Mouse (Mus musculus): Measurements from ENCODE around the gene Lpo.
A peak's percentile ranks its signal among the peaks of the same experiment; 100 is the strongest.
"Not testable (repeated sequence)": the region's sequence is repeated elsewhere in the genome, so short reads cannot be mapped to it uniquely, and the experiment has no call there.

Lpo gene

GRCm38 (mm10) chr11:87828239-87828900, at the start of gene Lpo:
Lpo (minus strand) TSS chr11:87828289.
- DNase-seq (ENCODE audit: low read depth, low spot score), result no peak

- DNase-seq (ENCODE audit: low read depth, low spot score), result no peak
These were observed 47.3 kb upstream of the Lpo start, which contains the start of gene Epx for GRCm38 (mm10) chr11:87875436-87875835. Epx (minus strand) TSS chr11:87875536.

- no peak for DNase-seq (ENCODE audit: low read depth, low spot score)
These were observed 43.7 kb upstream of the Lpo start for GRCm38 (mm10) chr11:87871766-87872165.

- peak; percentile 63 for DNase-seq (ENCODE audit: low read depth, low spot score)
These were observed 42.0 kb upstream of the Lpo start for GRCm38 (mm10) chr11:87870096-87870495.

GRCm38 (mm10) chr11:87866891-87867290, 38.8 kb upstream of the Lpo start:
- not testable (repeated sequence) for DNase-seq (ENCODE audit: low read depth, low spot score)

- DNase-seq (ENCODE audit: low read depth, low spot score), result no peak
These were observed 34.7 kb upstream of the Lpo start for GRCm38 (mm10) chr11:87862805-87863204.

- peak; percentile 50 for DNase-seq (ENCODE audit: low read depth, low spot score)
These were observed 32.3 kb upstream of the Lpo start for GRCm38 (mm10) chr11:87860426-87860825.

- DNase-seq (ENCODE audit: low read depth, low spot score), result no peak
These were observed 31.2 kb upstream of the Lpo start for GRCm38 (mm10) chr11:87859273-87859672.

GRCm38 (mm10) chr11:87854550-87854949, 26.5 kb upstream of the Lpo start:
- DNase-seq (ENCODE audit: low read depth, low spot score), result peak; percentile 33

GRCm38 (mm10) chr11:87853597-87853954, 25.5 kb upstream of the Lpo start:
- peak; percentile 41 for DNase-seq (ENCODE audit: low read depth, low spot score)

GRCm38 (mm10) chr11:87852690-87853596, 24.9 kb upstream of the Lpo start, which contains the start of gene Mks1:
Mks1 (plus strand) TSS chr11:87853215.
- peak; percentile 94 for DNase-seq (ENCODE audit: low read depth, low spot score)

- DNase-seq (ENCODE audit: low read depth, low spot score), result peak; percentile 81
These were observed 19.8 kb upstream of the Lpo start for GRCm38 (mm10) chr11:87847884-87848283.

GRCm38 (mm10) chr11:87846968-87847600, 19.0 kb upstream of the Lpo start:
- peak; percentile 80 for DNase-seq (ENCODE audit: low read depth, low spot score)

GRCm38 (mm10) chr11:87841436-87841835, 13.3 kb upstream of the Lpo start:
- no peak for DNase-seq (ENCODE audit: low read depth, low spot score)

- no peak for DNase-seq (ENCODE audit: low read depth, low spot score)
These were observed 12.6 kb upstream of the Lpo start for GRCm38 (mm10) chr11:87840676-87841075.

GRCm38 (mm10) chr11:87821502-87821901, 6.6 kb downstream of the Lpo start:
- no peak for DNase-seq (ENCODE audit: low read depth, low spot score)

GRCm38 (mm10) chr11:87817443-87817773, 10.7 kb downstream of the Lpo start:
- DNase-seq (ENCODE audit: low read depth, low spot score), result peak; percentile 88

- no peak for DNase-seq (ENCODE audit: low read depth, low spot score)
These were observed 11.2 kb downstream of the Lpo start for GRCm38 (mm10) chr11:87816707-87817442.

GRCm38 (mm10) chr11:87814831-87815230, 13.3 kb downstream of the Lpo start:
- DNase-seq (ENCODE audit: low read depth, low spot score), result no peak

GRCm38 (mm10) chr11:87811396-87811795, 16.7 kb downstream of the Lpo start:
- DNase-seq (ENCODE audit: low read depth, low spot score), result peak; percentile 31

GRCm38 (mm10) chr11:87808236-87808635, 19.9 kb downstream of the Lpo start:
- no peak for DNase-seq (ENCODE audit: low read depth, low spot score)

GRCm38 (mm10) chr11:87807433-87807832, 20.7 kb downstream of the Lpo start:
- no peak for DNase-seq (ENCODE audit: low read depth, low spot score)
